Mouse (Mus musculus) neutrophil, adult 59 days (primary cell): ENCODE results near the gene Snap47. TPM values are rescaled to one million over a fixed set of nuclear protein-coding genes. Genes with fewer than 3 reads are reported as not detected.

Experiments
- total RNA-seq, 2 experiments: library from RNA; stranded (reverse); gene quantifications; 1 replicate in 1 of 2; 2 replicates in 1 of 2; pipeline ENCODE4 v1.2.4; 2023

Snap47 gene
- 1 to 10 TPM; 3.1 to 3.4 TPM for total RNA-seq

DNA sequence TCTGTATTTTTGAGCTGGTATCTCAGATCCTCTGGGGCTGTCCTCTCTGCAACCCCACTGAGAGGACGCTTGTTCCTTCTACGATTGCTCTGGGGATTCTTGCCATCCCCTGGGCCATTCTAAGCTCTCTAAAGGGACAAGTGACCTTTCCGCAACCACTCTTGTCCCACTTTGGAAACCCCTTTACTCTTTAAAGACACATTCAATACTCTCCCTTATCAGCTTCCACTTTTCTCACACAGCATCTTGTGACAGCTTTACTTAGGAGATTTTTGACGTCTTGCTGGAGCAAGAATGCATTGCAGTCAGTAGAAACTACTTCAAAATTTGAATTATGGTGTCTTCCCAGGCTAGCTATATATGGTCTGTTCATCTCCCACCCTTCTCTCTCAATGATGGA lies at the start of gene Snap47:
Snap47 (minus strand) TSS at position 101 of the 400 bp plus-strand sequence.

DNA sequence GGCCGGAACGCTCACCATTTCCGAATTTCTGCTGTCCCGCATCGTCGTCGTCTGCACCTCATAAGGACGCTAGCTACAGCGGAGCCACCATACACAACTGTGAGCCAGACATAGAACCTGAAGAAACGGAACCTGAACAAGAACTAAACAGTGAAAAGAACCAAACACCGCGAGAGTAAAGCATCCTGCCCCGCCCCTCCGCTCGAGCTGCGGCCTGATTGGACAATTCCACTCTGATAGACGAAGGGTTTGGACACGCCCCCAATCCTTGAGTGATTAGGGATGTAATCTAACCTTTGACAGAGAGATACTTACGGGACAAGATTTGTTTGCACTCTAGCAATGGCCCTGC lies 21.3 kb upstream of the Snap47 start, which contains the start of gene Zfp867:
Zfp867 (minus strand) TSS at position 149 of the 352 bp plus-strand sequence.

DNA sequence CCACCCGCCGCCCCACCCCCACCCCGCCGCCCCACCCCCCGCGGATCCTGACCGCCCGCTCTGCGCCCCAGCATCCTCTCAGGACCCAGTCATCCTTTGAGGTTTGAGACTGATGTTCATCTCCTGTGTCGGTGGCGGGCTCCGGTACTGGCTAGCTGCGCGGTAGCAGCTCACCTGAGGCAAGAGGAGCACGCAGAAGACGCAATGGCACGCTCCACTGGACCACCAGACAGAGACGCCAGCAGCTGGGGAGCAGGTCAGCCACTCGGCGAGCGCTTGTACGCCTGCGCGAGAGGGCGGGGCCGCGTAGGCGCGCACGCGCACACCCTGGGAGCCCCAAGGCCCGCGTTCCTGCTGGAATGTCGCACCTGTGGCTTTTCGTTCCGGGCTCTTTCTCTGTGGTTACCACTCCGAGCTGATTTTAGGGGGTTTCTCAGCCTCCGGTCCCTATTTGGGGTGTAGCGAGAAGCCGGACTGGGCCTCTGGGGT lies 1.2 kb downstream of the Snap47 start, which contains the start of gene Jmjd4:
Jmjd4 (plus strand) TSS at position 305 of the 489 bp plus-strand sequence.

DNA sequence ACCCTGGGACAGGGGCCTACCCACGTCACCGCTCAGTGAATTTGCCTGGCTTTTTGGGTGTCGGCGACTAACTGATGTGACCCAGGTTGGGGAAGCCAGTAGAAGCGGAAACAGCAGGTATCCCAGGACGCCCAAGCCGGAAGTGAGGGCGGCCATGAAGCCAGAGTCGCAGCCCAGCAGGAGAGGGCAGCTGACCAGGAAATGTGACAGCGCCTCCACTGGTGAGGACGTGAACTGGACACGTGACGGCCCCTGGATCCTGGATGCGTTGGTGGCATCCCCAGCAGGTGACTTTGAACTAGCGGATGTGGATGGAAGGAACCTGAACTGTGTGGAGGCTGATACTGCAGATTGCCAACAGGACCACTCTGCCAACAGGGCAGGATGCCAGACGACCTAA lies 75.5 kb downstream of the Snap47 start, which contains the start of gene Prss38:
Prss38 (minus strand) TSS at position 183 of the 400 bp plus-strand sequence.

Other genes with a start within 250 kb of the Snap47 start
- 10 to 100 TPM in 1 of 2 experiments, 1 to 10 TPM in 1; 9.3 to 13.5 TPM for gene Mrpl55, start 248.7 kb downstream of the Snap47 start, total RNA-seq
- gene 2310033P09Rik, start 242.9 kb downstream of the Snap47 start, total RNA-seq = 10 to 100 TPM; 14.8 to 16.9 TPM
- 100 to 1,000 TPM; 309 to 327 TPM for gene Arf1, start 222.9 kb downstream of the Snap47 start, total RNA-seq
- gene Wnt3a, start 160.4 kb downstream of the Snap47 start, total RNA-seq = not detected
- gene Wnt9a, start 144.3 kb downstream of the Snap47 start, total RNA-seq = not detected
- not detected for gene Prss38, start 75.5 kb downstream of the Snap47 start, total RNA-seq
- gene Jmjd4, start 1.1 kb downstream of the Snap47 start, total RNA-seq = 1 to 10 TPM; 1.4 to 2.1 TPM
- under 1 TPM; 0.35 to 0.47 TPM for gene Zfp867, start 21.3 kb upstream of the Snap47 start, total RNA-seq
- gene Zkscan17, start 75.6 kb upstream of the Snap47 start, total RNA-seq = 10 to 100 TPM in 1 of 2 experiments, 1 to 10 TPM in 1; 8.5 to 12.0 TPM
- 100 to 1,000 TPM; 302 to 343 TPM for gene Nlrp3, start 90.4 kb upstream of the Snap47 start, total RNA-seq
- gene Olfr222, start 125.0 kb upstream of the Snap47 start, total RNA-seq = not detected
- gene Olfr223, start 142.1 kb upstream of the Snap47 start, total RNA-seq = not detected
- 10 to 100 TPM; 47.2 to 49.8 TPM for gene Mprip, start 210.1 kb upstream of the Snap47 start, total RNA-seq